Mouse (Mus musculus) limb, embryonic 14.5 days (tissue): ENCODE measurements around the gene Noxred1. TPM values are rescaled to one million over a fixed set of nuclear protein-coding genes. Genes with fewer than 3 reads are reported as not detected.

Experiments
- ATAC-seq: fragments of 200-750 bp; cut with Nextera tagmentation; 2 replicates; pipeline ENCODE4 v1.8.0; 2017; ENCODE audit warnings: low read depth, moderate number of reproducible peaks, moderate TSS enrichment; ENCODE audit not compliant: low FRiP score
- DNase-seq: peaks from one replicate; pipeline ENCODE4 v3.0.0-alpha.2; 2015; ENCODE audit warnings: low spot score
- H3K27ac ChIP-seq: fragments of 300-500 bp; sonication (generic); replicated peaks from 2 replicates; pipeline ENCODE4 v1.5.1; 2014; ENCODE audit warnings: low read depth, mild to moderate bottlenecking, low read length, moderate library complexity, mixed read lengths
- H3K27me3 ChIP-seq: fragments of 300-500 bp; sonication (generic); 2 replicates; pipeline ENCODE4 v1.6.1; 2014; ENCODE audit warnings: low read length, mixed read lengths; ENCODE audit not compliant: control insufficient read depth, insufficient read depth
- H3K36me3 ChIP-seq: fragments of 300-500 bp; sonication (generic); 2 replicates; pipeline ENCODE4 v1.6.1; 2014; ENCODE audit warnings: mild to moderate bottlenecking, low read length, moderate library complexity, mixed read lengths; ENCODE audit not compliant: control insufficient read depth, insufficient read depth
- H3K4me1 ChIP-seq: fragments of 300-500 bp; sonication (generic); 2 replicates; pipeline ENCODE4 v1.6.1; 2014; ENCODE audit warnings: antibody characterized with exemption, low read length, mixed read lengths; ENCODE audit not compliant: control insufficient read depth, insufficient read depth
- H3K4me2 ChIP-seq: fragments of 300-500 bp; sonication (generic); replicated peaks from 2 replicates; pipeline ENCODE4 v1.6.1; 2014; ENCODE audit warnings: low read depth, mild to moderate bottlenecking, low read length, moderate library complexity; ENCODE audit not compliant: severe bottlenecking
- H3K4me3 ChIP-seq: fragments of 300-500 bp; sonication (generic); replicated peaks from 2 replicates; pipeline ENCODE4 v1.5.1; 2014; ENCODE audit warnings: low read length
- H3K9ac ChIP-seq: fragments of 300-500 bp; sonication (generic); 2 replicates; pipeline ENCODE4 v1.6.1; 2014; ENCODE audit warnings: mild to moderate bottlenecking, low read depth, low read length, moderate library complexity; ENCODE audit not compliant: severe bottlenecking
- H3K9me3 ChIP-seq: fragments of 300-500 bp; sonication (generic); 2 replicates; pipeline ENCODE4 v1.6.1; 2016; ENCODE audit warnings: low read length; ENCODE audit not compliant: control insufficient read depth
- POLR2A ChIP-seq: fragments of 200-500 bp; IDR thresholded peaks from 2 replicates; pipeline ENCODE4 v1.8.0; 2012; ENCODE audit warnings: inconsistent platforms, mild to moderate bottlenecking, moderate library complexity, borderline replicate concordance; ENCODE audit not compliant: insufficient read depth, insufficient read length; ENCODE audit errors: extremely low read depth
- WGBS: fragments of 180-500 bp; shearing (Covaris S2); extraction: QIAGEN DNeasy Blood & Tissue Kit; methylation state at CpG from one replicate; pipeline ENCODE4 v1.1.7; 2014; 5-methylcytosine and 5-hydroxymethylcytosine counted together
- polyA plus RNA-seq, 2 experiments: library from polyadenylated mRNA; depleted of rRNA in 1 of 2; stranded (reverse) in 1 of 2; unstranded in 1 of 2; fragments of >200 nt; fragmentation: Nextera tagmentation in 1 of 2; extraction: Ambion mirVana in 1 of 2; gene quantifications; 2 replicates each; pipeline versions ENCODE4 v1.2.1 to v1.2.3; 2012 to 2014

The Noxred1 gene
- polyA plus RNA-seq (2012; rRNA removed) (0.80 and 1.5 TPM in 2 replicates), polyA plus RNA-seq (2014; fragmentation: Nextera tagmentation; extraction: Ambion mirVana) (0.40 and 0.99 TPM in 2 replicates)

DNA sequence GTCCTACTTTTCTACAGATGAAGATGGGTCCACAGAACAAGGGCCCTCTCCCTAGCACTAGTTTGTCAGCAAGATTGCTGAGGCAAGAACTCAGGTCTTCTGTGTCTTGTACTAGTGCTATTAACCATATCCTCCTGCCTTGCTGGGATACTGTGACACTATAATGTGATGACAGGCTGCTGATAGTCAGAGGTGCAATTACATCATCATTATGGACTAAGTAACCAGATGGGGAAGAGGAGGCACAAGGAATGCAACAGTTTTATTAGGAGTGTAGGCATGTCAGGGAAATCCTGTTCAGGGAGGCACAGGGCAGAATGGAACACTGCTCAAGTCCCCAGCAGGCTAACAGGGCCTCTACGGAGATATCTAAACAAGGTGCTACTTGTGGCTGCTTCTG, at the start of gene Noxred1:
Gene Noxred1, minus strand, starts transcription at position 101 of the 400 bp plus-strand sequence.
- H3K4me1 ChIP-seq: no peaks in the 10 kb centered on the region
- no peak within 1 kb of the TSS for H3K4me2 ChIP-seq
- peaks cover 48% of the 10 kb centered on the region for H3K36me3 ChIP-seq
- H3K9ac ChIP-seq: no peak within 1 kb of the TSS
- no peak for ATAC-seq
- H3K9me3 ChIP-seq: no peaks in the 10 kb centered on the region
- no peak within 1 kb of the TSS for H3K27ac ChIP-seq
- no peaks in the 10 kb centered on the region for H3K27me3 ChIP-seq
- no peak for TF ChIP-seq POLR2A
- WGBS: 94% methylated on average over 1 of the region's 1 CpGs
- H3K4me3 ChIP-seq: no peak within 1 kb of the TSS
- DNase-seq: no peak

- Histone ChIP-seq H3K9ac (no peak overlapping the region), H3K4me2 (no peak overlapping the region), H3K9me3 (no peaks in the 10 kb centered on the region), H3K4me3 (no peak overlapping the region), H3K4me1 (no peaks in the 10 kb centered on the region), H3K27me3 (no peaks in the 10 kb centered on the region), H3K27ac (no peak overlapping the region), H3K36me3 (no peaks in the 10 kb centered on the region)
- ATAC-seq (no peak), DNase-seq (no peak)
- TF ChIP-seq POLR2A: no peak
- WGBS: 89% methylated on average over 5 of the region's 5 CpGs
Observed at GRCm38 (mm10) chr12:87284726-87285125, 46.2 kb upstream of the Noxred1 start.

DNA sequence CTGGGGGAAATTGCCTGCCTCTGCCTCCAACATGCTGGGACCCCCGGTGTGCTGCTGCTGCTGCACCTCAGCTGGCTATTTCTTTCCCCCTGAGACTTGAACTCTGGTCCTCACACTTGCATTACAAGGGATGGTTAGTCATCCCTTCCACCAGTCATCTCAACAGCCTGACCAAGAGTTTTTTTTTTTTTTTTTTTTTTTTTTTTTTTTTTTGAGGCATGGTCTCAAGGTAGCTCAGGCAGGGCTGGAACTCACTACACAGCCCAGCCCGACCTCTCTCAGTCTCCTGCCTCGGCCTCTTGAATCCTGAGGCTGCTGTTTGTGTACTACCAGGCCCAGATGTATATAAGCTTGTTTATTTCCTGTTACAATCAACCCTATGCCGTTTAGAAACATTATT, 45.7 kb upstream of the Noxred1 start:
- 73% methylated on average over 4 of the region's 4 CpGs for WGBS
- H3K9me3 ChIP-seq: no peaks in the 10 kb centered on the region
- no peaks in the 10 kb centered on the region for H3K4me1 ChIP-seq
- TF ChIP-seq POLR2A: no peak
- no peaks in the 10 kb centered on the region for H3K36me3 ChIP-seq
- no peak overlapping the region for H3K9ac ChIP-seq
- ATAC-seq (no peak), DNase-seq (no peak)
- no peaks in the 10 kb centered on the region for H3K27me3 ChIP-seq
- H3K4me2 ChIP-seq: no peak overlapping the region
- H3K27ac ChIP-seq: no peak overlapping the region
- H3K4me3 ChIP-seq: no peak overlapping the region

DNA sequence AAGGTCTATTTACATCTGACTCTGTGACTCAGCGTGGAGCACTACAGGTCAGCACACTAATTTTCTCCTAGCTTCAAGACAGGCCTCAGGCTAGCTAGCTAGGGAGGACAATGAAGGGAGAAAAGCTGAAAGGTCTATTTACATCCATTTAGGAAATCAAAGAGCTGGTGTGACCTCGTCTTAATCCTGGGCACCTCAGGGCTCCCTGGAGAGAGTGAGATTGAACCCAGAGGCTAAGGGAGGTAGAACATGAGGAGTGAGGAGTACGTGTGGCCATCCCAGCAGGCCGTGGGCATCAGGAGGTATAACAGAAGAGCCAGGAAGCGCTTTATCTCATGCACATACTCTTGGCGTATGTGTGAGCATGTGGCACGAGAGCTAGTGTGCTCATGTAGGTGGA, 45.2 kb upstream of the Noxred1 start:
- 72% methylated on average over 7 of the region's 7 CpGs for WGBS
- no peak for ATAC-seq
- Histone ChIP-seq H3K27me3 (no peaks in the 10 kb centered on the region), H3K36me3 (no peaks in the 10 kb centered on the region), H3K27ac (no peak overlapping the region), H3K4me3 (no peak overlapping the region), H3K9me3 (no peaks in the 10 kb centered on the region), H3K9ac (no peak overlapping the region), H3K4me1 (no peaks in the 10 kb centered on the region), H3K4me2 (no peak overlapping the region)
- DNase-seq: no peak
- no peak for TF ChIP-seq POLR2A

DNA sequence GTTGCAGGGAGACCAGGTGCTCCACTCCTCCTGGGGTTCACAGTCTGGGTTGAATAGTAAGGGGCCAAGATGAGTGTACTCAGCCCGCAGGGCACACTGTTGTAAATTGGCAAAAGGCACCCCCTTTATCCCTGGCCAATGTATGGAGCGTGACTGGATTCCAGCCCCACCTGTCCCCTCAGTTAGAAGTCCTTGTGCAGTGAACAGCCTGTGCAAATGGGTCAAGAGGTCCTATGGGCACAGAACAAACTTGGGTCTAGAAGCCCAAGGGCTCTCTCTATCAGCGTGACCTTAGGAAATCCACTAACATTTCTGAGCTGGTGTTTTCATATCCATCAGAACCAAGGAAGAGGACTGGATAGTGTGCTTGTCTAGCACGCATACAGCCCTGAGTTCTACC, 44.2 kb upstream of the Noxred1 start:
- TF ChIP-seq POLR2A: no peak
- H3K9me3 ChIP-seq: no peaks in the 10 kb centered on the region
- no peak overlapping the region for H3K4me2 ChIP-seq
- H3K4me1 ChIP-seq: 0 out of 2 replicates have a peak, but pooled peaks cover 4% of the 10 kb centered on the region
- ATAC-seq: no peak
- H3K27ac ChIP-seq: no peak overlapping the region
- H3K27me3 ChIP-seq: no peaks in the 10 kb centered on the region
- 91% methylated on average over 4 of the region's 4 CpGs for WGBS
- no peak for DNase-seq
- no peaks in the 10 kb centered on the region for H3K36me3 ChIP-seq
- H3K9ac ChIP-seq: no peak overlapping the region
- H3K4me3 ChIP-seq: no peak overlapping the region

DNA sequence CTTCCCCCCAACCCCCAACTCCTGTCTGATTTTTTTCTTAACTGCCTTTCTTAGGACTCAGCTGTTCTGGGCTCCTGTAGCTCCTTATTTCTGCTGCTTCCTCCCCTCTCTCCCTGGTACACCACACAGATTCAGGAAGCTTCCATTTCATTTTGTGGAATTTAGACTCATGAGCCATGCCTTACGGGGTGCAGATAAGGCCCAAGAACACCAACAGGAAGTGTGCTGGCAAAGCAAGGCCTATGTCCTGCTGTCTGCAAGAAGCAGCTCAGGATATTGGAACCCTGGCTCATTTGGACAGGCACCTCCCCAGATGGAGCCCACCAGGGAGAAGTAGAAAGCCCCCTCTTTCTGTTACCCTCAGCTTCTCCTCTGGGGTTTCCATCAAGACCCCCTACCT, 43.2 kb upstream of the Noxred1 start:
- no peak overlapping the region for H3K9ac ChIP-seq
- no peak for ATAC-seq
- no peaks in the 10 kb centered on the region for H3K27me3 ChIP-seq
- WGBS: 74% methylated on average over 1 of the region's 1 CpGs
- no peak for TF ChIP-seq POLR2A
- no peak overlapping the region for H3K4me3 ChIP-seq
- no peaks in the 10 kb centered on the region for H3K9me3 ChIP-seq
- no peak overlapping the region for H3K27ac ChIP-seq
- 0 out of 2 replicates have a peak, but pooled peaks cover 4% of the 10 kb centered on the region for H3K4me1 ChIP-seq
- no peak for DNase-seq
- H3K36me3 ChIP-seq: 0 out of 2 replicates have a peak, but pooled peaks cover 1% of the 10 kb centered on the region
- no peak overlapping the region for H3K4me2 ChIP-seq
